Mouse (Mus musculus) liver, postnatal 0 days (tissue): ENCODE results near the gene Lbhd2.

Experiments
- CTCF ChIP-seq: sonication (generic); IDR thresholded peaks from 2 replicates; pipeline ENCODE4 v1.5.1; 2016; ENCODE audit warnings: antibody characterized with exemption, low read depth
- EP300 ChIP-seq: IDR thresholded peaks from 2 replicates; pipeline ENCODE4 v1.6.1; 2016; ENCODE audit warnings: antibody characterized with exemption, low read depth, mild to moderate bottlenecking

DNA sequence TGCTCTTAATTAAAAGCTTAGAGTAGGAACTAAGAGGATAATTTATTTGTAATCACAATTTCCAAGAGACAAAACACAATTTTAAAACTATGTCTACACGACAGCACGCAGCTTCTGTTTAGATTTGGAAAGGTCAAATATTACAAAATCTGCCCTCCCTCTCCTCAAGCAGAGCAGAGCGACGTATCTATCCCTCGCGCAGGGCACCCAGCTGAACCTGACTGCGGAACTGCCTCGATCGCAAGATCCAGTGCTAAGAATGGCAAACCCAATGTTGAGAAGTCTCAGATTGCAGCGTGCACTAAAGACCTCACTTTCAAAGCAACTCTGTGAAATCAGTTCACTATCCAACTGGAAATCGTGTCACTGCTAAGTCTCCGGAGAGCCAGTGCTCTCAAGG, 31.1 kb upstream of the Lbhd2 start:
- no peak for TF ChIP-seq CTCF
- no peak for TF ChIP-seq EP300
